In the genomic region with DNA sequence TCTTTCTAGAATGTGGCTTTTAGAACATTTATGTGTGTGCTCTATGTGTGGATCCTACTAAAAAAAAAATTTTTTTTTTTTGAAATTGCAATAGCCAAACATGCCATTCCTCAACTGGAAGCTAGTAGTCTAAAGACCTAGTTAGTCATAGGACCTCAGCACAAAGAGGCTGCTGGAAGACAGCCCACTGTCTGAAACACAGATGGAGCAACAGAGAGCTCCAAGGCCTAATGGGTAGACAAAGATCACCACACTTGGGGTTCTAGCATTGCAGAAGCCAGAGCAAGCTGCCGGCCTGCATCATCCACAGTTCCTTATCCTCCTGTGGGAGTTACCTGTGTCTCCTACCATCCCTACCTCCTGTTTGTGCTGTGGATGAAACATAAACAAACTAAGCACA, we compare ENCODE assay signal across 21 mouse cellular contexts. TPM values are rescaled to one million over a fixed set of nuclear protein-coding genes. Genes with fewer than 3 reads are reported as not detected.
A peak's percentile ranks its signal among the peaks of the same experiment; 100 is the strongest.
DNase-seq lines count a peak whose midpoint lies in the region; ATAC-seq and TF ChIP-seq lines count a peak whose summit lies in the region.
"Had no signal": no experiment of that assay in that cellular context is flagged by ENCODE, and none has a peak within 500 bp of the region (broad histone marks: within the 10 kb centered on the region; RNA-seq: fewer than 3 reads in every experiment).

No protein-coding gene starts in this region.

- no peak for TF ChIP-seq POLR2A in myocyte (IDR thresholded peaks at IDR 0.05; ENCODE audit: insufficient read length, low read depth)

- H3ac ChIP-seq in myocyte (ENCODE audit: control insufficient read depth, insufficient read length) = no peak overlapping the region

- H3K4me1 ChIP-seq in midbrain, embryonic 14.5 days (ENCODE audit: control insufficient read depth, insufficient read depth, low read length) = peaks cover 9% of the 10 kb centered on the region; the same call in 1 of the 2 replicates

- no peak for ATAC-seq in midbrain, embryonic 14.5 days (ENCODE audit: low FRiP score, low TSS enrichment)
- ATAC-seq: intestine, embryonic 16.5 days had no signal

- H3K27ac ChIP-seq in layer of hippocampus, adult 2 months = peak overlapping the region; percentile 14; the same call in 1 of the 2 replicates
- no peak overlapping the region for H3K27ac ChIP-seq in midbrain, embryonic 14.5 days (replicated peaks; ENCODE audit: low read depth, low read length)
- H3K27ac ChIP-seq: heart, embryonic 13.5 days; liver, embryonic 14.5 days; midbrain, embryonic 15.5 days had no signal

- no peaks in the 10 kb centered on the region for H3K9me3 ChIP-seq in midbrain, embryonic 14.5 days (ENCODE audit: control insufficient read depth, low read length)
- H3K9me3 ChIP-seq: forebrain, embryonic 10.5 days; heart, embryonic 13.5 days; megakaryocyte, embryonic 14.5 days; midbrain, embryonic 15.5 days had no signal

- no peaks in the 10 kb centered on the region for H3K36me3 ChIP-seq in myocyte (ENCODE audit: control insufficient read depth, insufficient read depth)
- H3K36me3 ChIP-seq in midbrain, embryonic 14.5 days (ENCODE audit: control insufficient read depth, insufficient read depth, low read length) = no peaks in the 10 kb centered on the region
- H3K36me3 ChIP-seq: heart, embryonic 13.5 days; midbrain, embryonic 15.5 days had no signal

- TF ChIP-seq CTCF in layer of hippocampus, adult 2 months (conservative IDR thresholded peaks at IDR 0.05) = peak; percentile 32

- H3K79me2 ChIP-seq in myocyte (ENCODE audit: control insufficient read depth, insufficient read depth) = no peaks in the 10 kb centered on the region

- peak; percentile 38 to 77 for DNase-seq in adrenal gland, adult (ENCODE audit: inconsistent age in 2 of 2, low spot score in 1 of 2)
- no peak for DNase-seq in adrenal gland, postnatal 4 days (ENCODE audit: low spot score in 2 of 2)
- no peak for DNase-seq in layer of hippocampus, adult 2 months (ENCODE audit: low spot score in 2 of 2)
- no peak for DNase-seq in layer of hippocampus, adult 9-11 months
- DNase-seq in adrenal gland, adult 8-10 months = peak; percentile 49
- no peak for DNase-seq in midbrain, embryonic 14.5 days
- DNase-seq in thymus, postnatal 10 days (ENCODE audit: low spot score in 2 of 2) = no peak
- DNase-seq: cerebellum, adult 9-11 months; heart, postnatal 36 days; right cerebral cortex, postnatal 25 days; thymus, adult 2 months had no signal

- WGBS in midbrain, embryonic 14.5 days = 90% methylated on average over 1 of the region's 1 CpGs

- H3K4me3 ChIP-seq in layer of hippocampus, adult 2 months = no peak overlapping the region
- H3K4me3 ChIP-seq in myocyte = no peak overlapping the region
- no peak overlapping the region for H3K4me3 ChIP-seq in midbrain, embryonic 14.5 days (replicated peaks; ENCODE audit: low read depth, low read length)
- H3K4me3 ChIP-seq: forebrain, embryonic 10.5 days; heart, embryonic 13.5 days; megakaryocyte, embryonic 14.5 days; midbrain, embryonic 15.5 days had no signal

- H3K27me3 ChIP-seq in myocyte (ENCODE audit: control insufficient read depth, insufficient read depth, insufficient read length) = no peaks in the 10 kb centered on the region
- H3K27me3 ChIP-seq in midbrain, embryonic 14.5 days (ENCODE audit: control insufficient read depth, insufficient read depth, low read length) = no peaks in the 10 kb centered on the region
- H3K27me3 ChIP-seq: CH12.LX; heart, embryonic 13.5 days; midbrain, embryonic 15.5 days had no signal

- H3K9ac ChIP-seq in midbrain, embryonic 14.5 days (replicated peaks; ENCODE audit: low read length) = no peak overlapping the region
- H3K9ac ChIP-seq: heart, embryonic 13.5 days; liver, embryonic 14.5 days; midbrain, embryonic 15.5 days had no signal

- H3K4me2 ChIP-seq in myocyte (ENCODE audit: low read depth) = peak overlapping the region; percentile 72
- H3K4me2 ChIP-seq in midbrain, embryonic 14.5 days (ENCODE audit: low read length) = no peak overlapping the region
- H3K4me2 ChIP-seq: heart, embryonic 13.5 days; midbrain, embryonic 15.5 days had no signal

TF ChIP-seq in myocyte, 11 proteins besides CTCF, POLR2A, EP300 and RAD21:
- TF ChIP-seq TCF3 (IDR thresholded peaks at IDR 0.05; ENCODE audit: insufficient read length, low read depth) = no peak

RNA-seq across cellular contexts. Expression of a gene that starts 22.1 kb away (rescaled TPM):
- 100 to 1,000 TPM; 103 to 110 TPM for total RNA-seq in adrenal gland, postnatal 4 days (2021)
- total RNA-seq in layer of hippocampus, adult 2 months (2021) = 1 to 10 TPM; 4.6 to 5.7 TPM
- total RNA-seq in adrenal gland, adult 8-10 months (2022) = 100 to 1,000 TPM; 116 to 170 (median 135) TPM
- polyA plus RNA-seq in myocyte (2012; fragmentation: generic; extraction: Trizol) = 23.6 TPM
- 53.5 and 78.8 TPM in 2 replicates for polyA plus RNA-seq in midbrain, embryonic 14.5 days (2014; fragmentation: Nextera tagmentation; extraction: Ambion mirVana)

RNA-seq across cellular contexts. Expression of a gene that starts 56.2 kb away (rescaled TPM):
- under 1 TPM; 0.39 to 0.90 TPM for total RNA-seq in adrenal gland, postnatal 4 days (2021)
- total RNA-seq in layer of hippocampus, adult 2 months (2021) = under 1 TPM; 0.15 to 0.17 TPM
- total RNA-seq in adrenal gland, adult 8-10 months (2022) = under 1 TPM in 1 of 4 experiments, not detected in 3; 0.10 TPM
- 1.1 TPM for polyA plus RNA-seq in myocyte (2012; fragmentation: generic; extraction: Trizol)
- 0.58 and 0.84 TPM in 2 replicates for polyA plus RNA-seq in midbrain, embryonic 14.5 days (2014; fragmentation: Nextera tagmentation; extraction: Ambion mirVana)
- total RNA-seq: gastrocnemius, adult 18-20 months; MEL had no signal

Comparison
In these comparisons a context has a peak if more than half of its experiments do, and no peak if none do; other contexts are left out.
1. DNase-seq: peak in adrenal gland, adult (2 of 2) and adrenal gland, adult 8-10 months (single experiment); none in adrenal gland, postnatal 4 days (0 of 2), layer of hippocampus, adult 2 months (0 of 2), layer of hippocampus, adult 9-11 months (single experiment), midbrain, embryonic 14.5 days (single experiment) and thymus, postnatal 10 days (0 of 2).
2. RNA of a gene that starts 22.1 kb away (total RNA-seq): 116 to 170 TPM in adrenal gland, adult 8-10 months and 103 to 110 TPM in adrenal gland, postnatal 4 days; 4.6 to 5.7 TPM in layer of hippocampus, adult 2 months; every median in the first group is over 10 times any median in the second.